Mouse (Mus musculus) limb, embryonic 14.5 days (tissue): ENCODE data around the gene Hnrnpr. TPM values are rescaled to one million over a fixed set of nuclear protein-coding genes. Genes with fewer than 3 reads are reported as not detected.

Experiments
- ATAC-seq: fragments of 200-750 bp; cut with Nextera tagmentation; 2 replicates; pipeline ENCODE4 v1.8.0; 2017; ENCODE audit warnings: low read depth, moderate number of reproducible peaks, moderate TSS enrichment; ENCODE audit not compliant: low FRiP score
- DNase-seq: peaks from one replicate; pipeline ENCODE4 v3.0.0-alpha.2; 2015; ENCODE audit warnings: low spot score
- H3K27ac ChIP-seq: fragments of 300-500 bp; sonication (generic); replicated peaks from 2 replicates; pipeline ENCODE4 v1.5.1; 2014; ENCODE audit warnings: low read depth, mild to moderate bottlenecking, low read length, moderate library complexity, mixed read lengths
- H3K27me3 ChIP-seq: fragments of 300-500 bp; sonication (generic); 2 replicates; pipeline ENCODE4 v1.6.1; 2014; ENCODE audit warnings: low read length, mixed read lengths; ENCODE audit not compliant: control insufficient read depth, insufficient read depth
- H3K36me3 ChIP-seq: fragments of 300-500 bp; sonication (generic); 2 replicates; pipeline ENCODE4 v1.6.1; 2014; ENCODE audit warnings: mild to moderate bottlenecking, low read length, moderate library complexity, mixed read lengths; ENCODE audit not compliant: control insufficient read depth, insufficient read depth
- H3K4me1 ChIP-seq: fragments of 300-500 bp; sonication (generic); 2 replicates; pipeline ENCODE4 v1.6.1; 2014; ENCODE audit warnings: antibody characterized with exemption, low read length, mixed read lengths; ENCODE audit not compliant: control insufficient read depth, insufficient read depth
- H3K4me2 ChIP-seq: fragments of 300-500 bp; sonication (generic); replicated peaks from 2 replicates; pipeline ENCODE4 v1.6.1; 2014; ENCODE audit warnings: low read depth, mild to moderate bottlenecking, low read length, moderate library complexity; ENCODE audit not compliant: severe bottlenecking
- H3K4me3 ChIP-seq: fragments of 300-500 bp; sonication (generic); replicated peaks from 2 replicates; pipeline ENCODE4 v1.5.1; 2014; ENCODE audit warnings: low read length
- H3K9ac ChIP-seq: fragments of 300-500 bp; sonication (generic); 2 replicates; pipeline ENCODE4 v1.6.1; 2014; ENCODE audit warnings: mild to moderate bottlenecking, low read depth, low read length, moderate library complexity; ENCODE audit not compliant: severe bottlenecking
- H3K9me3 ChIP-seq: fragments of 300-500 bp; sonication (generic); 2 replicates; pipeline ENCODE4 v1.6.1; 2016; ENCODE audit warnings: low read length; ENCODE audit not compliant: control insufficient read depth
- POLR2A ChIP-seq: fragments of 200-500 bp; IDR thresholded peaks from 2 replicates; pipeline ENCODE4 v1.8.0; 2012; ENCODE audit warnings: inconsistent platforms, mild to moderate bottlenecking, moderate library complexity, borderline replicate concordance; ENCODE audit not compliant: insufficient read depth, insufficient read length; ENCODE audit errors: extremely low read depth
- WGBS: fragments of 180-500 bp; shearing (Covaris S2); extraction: QIAGEN DNeasy Blood & Tissue Kit; methylation state at CpG from one replicate; pipeline ENCODE4 v1.1.7; 2014; 5-methylcytosine and 5-hydroxymethylcytosine counted together
- polyA plus RNA-seq, 2 experiments: library from polyadenylated mRNA; depleted of rRNA in 1 of 2; stranded (reverse) in 1 of 2; unstranded in 1 of 2; fragments of >200 nt; fragmentation: Nextera tagmentation in 1 of 2; extraction: Ambion mirVana in 1 of 2; gene quantifications; 2 replicates each; pipeline versions ENCODE4 v1.2.1 to v1.2.3; 2012 to 2014

Gene Hnrnpr
- polyA plus RNA-seq, 2 experiments: 135 to 163 TPM

- H3K4me1 ChIP-seq: no peaks in the 10 kb centered on the region
- 81% methylated on average over 2 of the region's 2 CpGs for WGBS
- no peak for ATAC-seq
- peaks cover 77% of the 10 kb centered on the region for H3K36me3 ChIP-seq
- H3K4me3 ChIP-seq: no peak overlapping the region
- no peaks in the 10 kb centered on the region for H3K27me3 ChIP-seq
- DNase-seq: no peak
- H3K9ac ChIP-seq: no peak overlapping the region
- H3K27ac ChIP-seq: no peak overlapping the region
- H3K4me2 ChIP-seq: no peak overlapping the region
- H3K9me3 ChIP-seq: no peaks in the 10 kb centered on the region
- no peak for TF ChIP-seq POLR2A
These were observed 24.3 kb downstream of the Hnrnpr start for GRCm38 (mm10) chr4:136335065-136335464.

- peaks cover 69% of the 10 kb centered on the region for H3K36me3 ChIP-seq
These were observed 26.4 kb downstream of the Hnrnpr start for GRCm38 (mm10) chr4:136337129-136337528.

GRCm38 (mm10) chr4:136349616-136350015 is 38.9 kb downstream of the Hnrnpr start:
- H3K27me3 ChIP-seq: no peaks in the 10 kb centered on the region
- no peak for ATAC-seq
- no peak for DNase-seq
- H3K4me2 ChIP-seq: no peak overlapping the region
- no peak overlapping the region for H3K4me3 ChIP-seq
- WGBS: 91% methylated on average over 6 of the region's 6 CpGs
- H3K4me1 ChIP-seq: no peaks in the 10 kb centered on the region
- no peak for TF ChIP-seq POLR2A
- H3K9ac ChIP-seq: no peak overlapping the region
- H3K36me3 ChIP-seq: peaks cover 76% of the 10 kb centered on the region
- no peak overlapping the region for H3K27ac ChIP-seq
- H3K9me3 ChIP-seq: no peaks in the 10 kb centered on the region

More at GRCm38 (mm10) chr4:136337129-136337528, 26.4 kb downstream of the Hnrnpr start:
- Histone ChIP-seq H3K27me3 (no peaks in the 10 kb centered on the region), H3K4me1 (no peaks in the 10 kb centered on the region), H3K4me3 (no peak overlapping the region), H3K9me3 (no peaks in the 10 kb centered on the region), H3K4me2 (no peak overlapping the region), H3K9ac (no peak overlapping the region), H3K27ac (no peak overlapping the region)
- WGBS: 74% methylated on average over 4 of the region's 4 CpGs
- no peak for TF ChIP-seq POLR2A
- DNase-seq (no peak), ATAC-seq (no peak)

GRCm38 (mm10) chr4:136357026-136357425 is 46.3 kb downstream of the Hnrnpr start:
- Histone ChIP-seq H3K4me3 (no peak overlapping the region), H3K36me3 (peaks cover 68% of the 10 kb centered on the region), H3K9ac (no peak overlapping the region), H3K4me2 (no peak overlapping the region), H3K9me3 (no peaks in the 10 kb centered on the region), H3K27ac (no peak overlapping the region), H3K4me1 (no peaks in the 10 kb centered on the region), H3K27me3 (no peaks in the 10 kb centered on the region)
- DNase-seq: no peak
- WGBS: 72% methylated on average over 6 of the region's 6 CpGs
- TF ChIP-seq POLR2A: no peak
- ATAC-seq: no peak

- Histone ChIP-seq H3K4me1 (no peaks in the 10 kb centered on the region), H3K9ac (no peak overlapping the region), H3K27me3 (no peaks in the 10 kb centered on the region), H3K27ac (no peak overlapping the region), H3K36me3 (peaks cover 64% of the 10 kb centered on the region), H3K9me3 (no peaks in the 10 kb centered on the region), H3K4me3 (no peak overlapping the region), H3K4me2 (no peak overlapping the region)
- ATAC-seq: no peak
- no peak for DNase-seq
- 90% methylated on average over 4 of the region's 4 CpGs for WGBS
- TF ChIP-seq POLR2A: no peak
These were observed 46.7 kb downstream of the Hnrnpr start for GRCm38 (mm10) chr4:136357429-136357828.

GRCm38 (mm10) chr4:136367856-136368255 is 57.1 kb downstream of the Hnrnpr start:
- Histone ChIP-seq H3K4me1 (no peaks in the 10 kb centered on the region), H3K4me3 (no peak overlapping the region), H3K36me3 (no peaks in the 10 kb centered on the region), H3K27me3 (no peaks in the 10 kb centered on the region), H3K27ac (no peak overlapping the region), H3K9me3 (no peaks in the 10 kb centered on the region), H3K4me2 (no peak overlapping the region), H3K9ac (no peak overlapping the region)
- DNase-seq (no peak), ATAC-seq (no peak)
- WGBS: 62% methylated on average over 4 of the region's 4 CpGs
- no peak for TF ChIP-seq POLR2A
